Mouse (Mus musculus) MEL (cell line): ENCODE measurements around the gene Cope.

ENCODE experiments used
- CTCF ChIP-seq, 3 experiments: IDR thresholded peaks in 2 of 3; conservative IDR thresholded peaks in 1 of 3; 2 replicates each; pipeline ENCODE4 v1.5.1; 2011 to 2012; ENCODE audit warnings: low read length in 3 of 3, low read depth in 2 of 3, mild to moderate bottlenecking in 2 of 3, improper control_type of control experiment in 1 of 3, inconsistent platforms in 1 of 3, mixed read lengths in 1 of 3, moderate library complexity in 1 of 3; ENCODE audit not compliant: control insufficient read depth in 1 of 3, insufficient read depth in 1 of 3, poor library complexity in 1 of 3, severe bottlenecking in 1 of 3
- EP300 ChIP-seq, 2 experiments: IDR thresholded peaks; 2 replicates each; pipeline ENCODE4 v1.6.1; 2011; ENCODE audit warnings: improper control_type of control experiment in 2 of 2, low read length in 2 of 2, low read depth in 1 of 2, mild to moderate bottlenecking in 1 of 2
- ETS1 ChIP-seq: IDR thresholded peaks from 2 replicates; pipeline ENCODE4 v1.6.1; 2012; ENCODE audit warnings: low read depth, mild to moderate bottlenecking, inconsistent platforms, low read length, improper control_type of control experiment, moderate library complexity
- HCFC1 ChIP-seq: IDR thresholded peaks from 2 replicates; pipeline ENCODE4 v1.6.1; 2012; ENCODE audit warnings: low read depth, mild to moderate bottlenecking, inconsistent platforms, low read length, improper control_type of control experiment, moderate library complexity
- MEF2A ChIP-seq: IDR thresholded peaks from 2 replicates; pipeline ENCODE4 v1.6.1; 2014; ENCODE audit warnings: low read depth, mild to moderate bottlenecking, inconsistent platforms, low read length, improper control_type of control experiment; ENCODE audit not compliant: poor library complexity, insufficient replicate concordance, severe bottlenecking; ENCODE audit errors: extremely low read depth
- POLR2A ChIP-seq, 2 experiments: IDR thresholded peaks; 2 replicates each; pipeline ENCODE4 v1.6.1; 2011 to 2012; ENCODE audit warnings: low read length in 2 of 2, mild to moderate bottlenecking in 2 of 2, control low read depth in 1 of 2, improper control_type of control experiment in 1 of 2, low read depth in 1 of 2, moderate library complexity in 1 of 2; ENCODE audit not compliant: control insufficient read depth in 1 of 2, insufficient read depth in 1 of 2, poor library complexity in 1 of 2
- RAD21 ChIP-seq: IDR thresholded peaks from 2 replicates; pipeline ENCODE4 v1.6.1; 2011; ENCODE audit warnings: mild to moderate bottlenecking, low read depth, low read length, improper control_type of control experiment
- RCOR1 ChIP-seq: IDR thresholded peaks from 2 replicates; pipeline ENCODE4 v1.6.1; 2012; ENCODE audit warnings: low read depth, mild to moderate bottlenecking, inconsistent platforms, low read length, improper control_type of control experiment

- TF ChIP-seq RCOR1 (no peak), RAD21 (no peak), MEF2A (no peak), POLR2A (IDR thresholded peaks at IDR 0.05; ENCODE audit: control insufficient read depth in 1 of 2, insufficient read depth in 1 of 2, low read depth in 1 of 2, low read length in 2 of 2, poor library complexity in 1 of 2) (no peak), HCFC1 (no peak), CTCF (IDR thresholded peaks at IDR 0.05 in 2 of 3, conservative IDR thresholded peaks at IDR 0.05 in 1 of 3; ENCODE audit: control insufficient read depth in 1 of 3, insufficient read depth in 1 of 3, low read depth in 2 of 3, low read length in 3 of 3, poor library complexity in 1 of 3, severe bottlenecking in 1 of 3) (no peak), EP300 (IDR thresholded peaks at IDR 0.05; ENCODE audit: low read depth in 1 of 2, low read length in 2 of 2) (peak in 1 of 2 experiments; percentile 67; a peak in 2 of 4 replicates), ETS1 (0 out of 2 replicates have a peak, but pooled peaks have one; percentile 32)
These were observed 25.8 kb upstream of the Cope start for GRCm38 (mm10) chr8:70276476-70276875.
